Mouse (Mus musculus): Measurements from ENCODE around the gene Gm17720. TPM values are rescaled to one million over a fixed set of nuclear protein-coding genes. Genes with fewer than 3 reads are reported as not detected.
A peak's percentile ranks its signal among the peaks of the same experiment; 100 is the strongest.

The Gm17720 gene
- polyA plus RNA-seq (2015; fragmentation: Nextera tagmentation; extraction: Ambion mirVana): not detected in 2 replicates

DNA sequence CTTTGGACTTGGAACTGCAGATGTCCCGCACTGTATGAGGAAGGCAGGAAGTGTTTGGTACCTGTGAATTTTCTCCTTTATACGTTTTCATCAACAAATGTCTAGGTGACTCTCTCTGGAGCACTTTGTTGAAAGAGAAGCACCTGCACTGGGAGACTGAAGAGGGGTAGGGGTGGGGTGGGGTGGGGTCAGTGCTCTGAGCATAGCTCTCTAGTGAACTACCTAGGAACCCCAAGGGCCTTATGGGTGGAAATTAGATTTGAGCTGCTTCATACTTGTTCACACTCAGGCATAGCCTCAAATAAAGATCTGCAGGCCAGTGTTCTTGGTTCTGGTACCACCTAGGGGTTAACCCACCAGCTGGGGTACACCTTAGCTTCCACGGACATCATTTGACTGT lies at the start of gene Gm17720:
Gm17720 (minus strand) TSS at position 101 of the 400 bp plus-strand sequence.
- Histone ChIP-seq H3K4me2 (no peak within 1 kb of the TSS), H3K9ac (replicated peaks) (no peak within 1 kb of the TSS), H3K36me3 (no peaks in the 10 kb centered on the region), H3K27me3 (replicated peaks) (no peaks in the 10 kb centered on the region), H3K4me1 (no peaks in the 10 kb centered on the region), H3K27ac (replicated peaks) (no peak within 1 kb of the TSS), H3K4me3 (replicated peaks) (no peak within 1 kb of the TSS), H3K9me3 (replicated peaks) (no peaks in the 10 kb centered on the region)
- ATAC-seq (ENCODE audit: low FRiP score): no peak
- WGBS: 90% methylated on average over 3 of the region's 3 CpGs

DNA sequence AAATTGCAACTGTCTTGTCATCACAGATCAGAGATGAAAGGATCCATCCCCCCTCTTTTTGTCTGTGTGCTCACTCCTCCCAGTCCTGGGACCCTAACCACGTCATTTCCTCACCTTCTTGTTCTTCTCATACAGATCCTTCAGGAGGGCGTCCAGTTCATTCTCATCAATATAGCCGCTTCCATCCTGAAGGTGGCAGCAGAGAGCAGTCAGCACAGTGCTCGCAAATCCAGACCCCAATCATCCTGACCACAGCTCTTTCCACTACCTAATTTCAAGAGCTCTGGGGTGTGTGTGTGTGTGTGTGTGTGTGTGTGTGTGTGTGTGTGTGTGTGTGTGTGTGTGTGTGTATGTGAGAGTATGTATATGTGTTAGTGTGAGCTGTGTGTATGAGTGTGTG lies 43.0 kb upstream of the Gm17720 start:
- H3K27ac ChIP-seq (replicated peaks): no peak overlapping the region
- H3K9me3 ChIP-seq (replicated peaks): no peaks in the 10 kb centered on the region
- no peak overlapping the region for H3K4me2 ChIP-seq
- peaks cover 3% of the 10 kb centered on the region; the same call in 1 of the 2 replicates for H3K4me1 ChIP-seq
- 0 out of 2 replicates have a peak, but pooled peaks cover 3% of the 10 kb centered on the region for H3K27me3 ChIP-seq (replicated peaks)
- H3K9ac ChIP-seq (replicated peaks): no peak overlapping the region
- H3K4me3 ChIP-seq (replicated peaks): no peak overlapping the region
- H3K36me3 ChIP-seq: no peaks in the 10 kb centered on the region
- under 1% methylated on average over 4 of the region's 4 CpGs for WGBS
- no peak; the same call in 1 of the 2 replicates for ATAC-seq (ENCODE audit: low FRiP score)

DNA sequence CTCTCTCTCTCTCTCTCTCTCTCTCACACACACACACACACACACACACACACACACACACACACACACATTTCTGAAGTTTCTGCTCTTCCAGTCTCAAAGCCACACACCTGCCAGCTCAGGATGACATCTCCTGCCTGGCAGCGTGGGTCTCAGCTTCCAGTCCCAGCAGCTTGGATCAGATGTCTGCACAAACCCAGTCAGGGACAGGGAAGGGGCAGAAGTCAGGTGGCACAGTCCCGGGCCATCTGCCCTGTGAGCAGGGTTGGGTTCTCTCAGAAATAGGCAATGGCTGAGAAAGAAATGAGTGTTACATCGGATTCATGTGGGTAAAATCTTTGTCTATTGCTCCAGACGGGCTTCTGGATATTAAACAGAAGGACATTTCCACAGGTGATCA lies 38.2 kb upstream of the Gm17720 start:
- Histone ChIP-seq H3K36me3 (no peaks in the 10 kb centered on the region), H3K4me3 (replicated peaks) (no peak overlapping the region), H3K9me3 (replicated peaks) (no peaks in the 10 kb centered on the region), H3K9ac (replicated peaks) (no peak overlapping the region), H3K27me3 (replicated peaks) (0 out of 2 replicates have a peak, but pooled peaks cover 3% of the 10 kb centered on the region), H3K4me1 (peaks cover 3% of the 10 kb centered on the region; the same call in 1 of the 2 replicates), H3K27ac (replicated peaks) (no peak overlapping the region), H3K4me2 (no peak overlapping the region)
- 56% methylated on average over 4 of the region's 4 CpGs for WGBS
- no peak for ATAC-seq (ENCODE audit: low FRiP score)

DNA sequence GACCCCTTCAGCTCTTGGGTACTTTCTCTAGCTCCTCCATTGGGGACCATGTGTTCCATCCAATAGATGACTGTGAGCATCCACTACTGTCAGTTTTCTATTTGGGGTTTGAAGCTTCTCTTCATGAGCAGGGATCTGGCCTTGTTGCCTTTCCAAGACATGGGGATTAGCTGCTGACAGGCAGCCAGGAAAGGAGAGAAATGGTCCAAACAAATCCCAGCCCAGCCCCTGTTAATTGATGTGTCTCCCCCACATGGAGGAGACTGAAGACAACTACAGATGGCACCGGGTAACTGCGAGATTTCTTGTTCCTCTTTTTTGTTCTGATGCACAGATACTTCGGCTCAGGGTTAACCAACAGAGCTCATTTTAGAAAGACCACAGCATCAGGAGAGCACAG lies 37.6 kb upstream of the Gm17720 start:
- ATAC-seq (ENCODE audit: low FRiP score): no peak
- Histone ChIP-seq H3K27me3 (replicated peaks) (0 out of 2 replicates have a peak, but pooled peaks cover 3% of the 10 kb centered on the region), H3K4me2 (no peak overlapping the region), H3K4me3 (replicated peaks) (no peak overlapping the region), H3K9me3 (replicated peaks) (no peaks in the 10 kb centered on the region), H3K9ac (replicated peaks) (no peak overlapping the region), H3K4me1 (peaks cover 3% of the 10 kb centered on the region; the same call in 1 of the 2 replicates), H3K27ac (replicated peaks) (no peak overlapping the region), H3K36me3 (no peaks in the 10 kb centered on the region)
- 70% methylated on average over 3 of the region's 3 CpGs for WGBS

- ATAC-seq (ENCODE audit: low FRiP score): no peak
These were observed 33.0 kb upstream of the Gm17720 start for GRCm38 (mm10) chr8:110135515-110135914.

GRCm38 (mm10) chr8:110134236-110134635 lies 31.7 kb upstream of the Gm17720 start:
- Histone ChIP-seq H3K27me3 (replicated peaks) (no peaks in the 10 kb centered on the region), H3K9me3 (replicated peaks) (no peaks in the 10 kb centered on the region), H3K9ac (replicated peaks) (no peak overlapping the region), H3K4me2 (no peak overlapping the region), H3K4me1 (no peaks in the 10 kb centered on the region), H3K36me3 (no peaks in the 10 kb centered on the region), H3K4me3 (replicated peaks) (no peak overlapping the region), H3K27ac (replicated peaks) (no peak overlapping the region)
- WGBS: 90% methylated on average over 8 of the region's 8 CpGs
- no peak for ATAC-seq (ENCODE audit: low FRiP score)

More at GRCm38 (mm10) chr8:110135515-110135914, 33.0 kb upstream of the Gm17720 start:
- Histone ChIP-seq H3K4me2 (no peak overlapping the region), H3K27me3 (replicated peaks) (no peaks in the 10 kb centered on the region), H3K27ac (replicated peaks) (no peak overlapping the region), H3K9ac (replicated peaks) (no peak overlapping the region), H3K36me3 (no peaks in the 10 kb centered on the region), H3K9me3 (replicated peaks) (no peaks in the 10 kb centered on the region), H3K4me1 (no peaks in the 10 kb centered on the region), H3K4me3 (replicated peaks) (no peak overlapping the region)
- WGBS: 63% methylated on average over 7 of the region's 7 CpGs

DNA sequence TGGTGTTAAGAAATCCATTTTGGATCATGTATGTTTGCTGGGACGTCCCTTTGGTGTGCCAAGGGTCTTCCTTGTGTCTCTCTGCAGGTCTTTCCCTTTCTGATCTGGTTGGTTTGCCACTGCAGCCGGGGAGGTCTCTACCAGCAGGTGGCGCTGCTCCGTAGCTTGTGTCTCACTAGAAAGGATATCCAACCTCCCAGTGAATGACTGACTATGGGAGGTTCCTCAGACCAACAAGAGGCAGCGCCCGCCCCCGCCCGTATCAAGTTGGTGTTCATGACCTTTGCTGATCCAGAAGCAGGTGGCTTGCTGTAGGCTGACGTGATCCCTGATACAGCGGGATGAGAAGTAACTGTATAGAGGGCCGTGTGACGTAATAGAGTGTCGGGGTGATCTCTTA lies 28.0 kb upstream of the Gm17720 start:
- no peak overlapping the region for H3K27ac ChIP-seq (replicated peaks)
- no peak overlapping the region for H3K4me3 ChIP-seq (replicated peaks)
- peak; percentile 57; the same call in 1 of the 2 replicates for ATAC-seq (ENCODE audit: low FRiP score)
- H3K9ac ChIP-seq (replicated peaks): no peak overlapping the region
- WGBS: 24% methylated on average over 13 of the region's 13 CpGs
- no peaks in the 10 kb centered on the region for H3K27me3 ChIP-seq (replicated peaks)
- peak overlapping the region; percentile 35; the same call in 1 of the 2 replicates for H3K4me2 ChIP-seq
- H3K9me3 ChIP-seq (replicated peaks): no peaks in the 10 kb centered on the region
- no peaks in the 10 kb centered on the region for H3K4me1 ChIP-seq
- no peaks in the 10 kb centered on the region for H3K36me3 ChIP-seq

GRCm38 (mm10) chr8:110119715-110120114 lies 17.2 kb upstream of the Gm17720 start:
- no peak for ATAC-seq (ENCODE audit: low FRiP score)
- no peaks in the 10 kb centered on the region for H3K36me3 ChIP-seq
- H3K4me1 ChIP-seq: no peaks in the 10 kb centered on the region
- H3K27ac ChIP-seq (replicated peaks): no peak overlapping the region
- no peak overlapping the region for H3K4me2 ChIP-seq
- no peak overlapping the region for H3K4me3 ChIP-seq (replicated peaks)
- no peak overlapping the region for H3K9ac ChIP-seq (replicated peaks)
- no peaks in the 10 kb centered on the region for H3K9me3 ChIP-seq (replicated peaks)
- 41% methylated on average over 6 of the region's 6 CpGs for WGBS
- no peaks in the 10 kb centered on the region for H3K27me3 ChIP-seq (replicated peaks)

GRCm38 (mm10) chr8:110101676-110102075 lies 877 bp downstream of the Gm17720 start:
- Histone ChIP-seq H3K9ac (replicated peaks) (no peak overlapping the region), H3K4me1 (no peaks in the 10 kb centered on the region), H3K27ac (replicated peaks) (no peak overlapping the region), H3K27me3 (replicated peaks) (no peaks in the 10 kb centered on the region), H3K36me3 (no peaks in the 10 kb centered on the region), H3K4me3 (replicated peaks) (no peak overlapping the region), H3K9me3 (replicated peaks) (no peaks in the 10 kb centered on the region), H3K4me2 (no peak overlapping the region)
- 88% methylated on average over 15 of the region's 15 CpGs for WGBS
- ATAC-seq (ENCODE audit: low FRiP score): no peak

GRCm38 (mm10) chr8:110100907-110101306 lies 1.6 kb downstream of the Gm17720 start, which contains the start of gene Gm21964:
TSS of gene Gm21964 (plus strand) at chr8:110101207.
- Histone ChIP-seq H3K4me3 (replicated peaks) (no peak within 1 kb of the TSS), H3K4me1 (no peaks in the 10 kb centered on the region), H3K27ac (replicated peaks) (no peak within 1 kb of the TSS), H3K36me3 (no peaks in the 10 kb centered on the region), H3K27me3 (replicated peaks) (no peaks in the 10 kb centered on the region), H3K9ac (replicated peaks) (no peak within 1 kb of the TSS), H3K9me3 (replicated peaks) (no peaks in the 10 kb centered on the region), H3K4me2 (no peak within 1 kb of the TSS)
- 88% methylated on average over 12 of the region's 12 CpGs for WGBS
- ATAC-seq (ENCODE audit: low FRiP score): no peak

GRCm38 (mm10) chr8:110091869-110092268 lies 10.7 kb downstream of the Gm17720 start:
- no peak for ATAC-seq (ENCODE audit: low FRiP score)

DNA sequence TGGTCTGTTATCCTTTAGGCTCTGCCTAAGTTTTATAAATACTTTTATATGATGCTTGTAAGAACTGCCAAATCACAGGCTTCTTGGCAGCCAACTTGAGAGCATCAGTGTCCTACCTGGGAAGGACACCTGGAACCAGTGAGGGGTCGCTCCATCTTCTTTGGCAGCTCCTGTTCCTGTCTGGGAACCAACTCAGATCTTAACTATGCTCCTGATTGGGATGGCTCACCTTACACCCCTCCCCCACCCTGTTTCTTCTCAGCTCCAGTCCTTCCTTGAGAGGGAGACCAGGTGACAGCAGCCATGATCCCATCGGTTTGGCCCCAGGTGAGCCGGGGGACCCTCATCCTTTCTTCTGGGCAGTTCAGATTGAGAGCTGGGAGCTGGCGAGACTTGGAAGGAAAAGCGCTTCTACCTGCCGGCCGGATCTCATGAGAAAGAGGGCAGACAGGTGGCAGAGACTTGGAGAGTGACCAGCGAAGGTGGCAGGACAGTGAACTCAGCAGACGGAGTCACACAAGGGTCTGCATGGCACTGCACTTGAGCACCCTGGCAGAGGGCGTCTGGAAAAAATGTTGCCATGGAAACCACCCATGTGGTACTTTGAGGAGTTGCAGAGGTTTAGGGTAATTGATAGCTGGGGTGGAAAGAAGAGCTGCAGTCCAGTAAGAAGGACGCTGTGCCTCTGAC lies 20.0 kb downstream of the Gm17720 start:
- no peak for ATAC-seq (ENCODE audit: low FRiP score)
- Histone ChIP-seq H3K36me3 (peaks cover 44% of the 10 kb centered on the region), H3K4me3 (replicated peaks) (no peak overlapping the region)

More at GRCm38 (mm10) chr8:110091869-110092268, 10.7 kb downstream of the Gm17720 start:
- Histone ChIP-seq H3K4me3 (replicated peaks) (no peak overlapping the region), H3K9me3 (replicated peaks) (peaks cover 16% of the 10 kb centered on the region), H3K4me1 (no peaks in the 10 kb centered on the region), H3K27me3 (replicated peaks) (no peaks in the 10 kb centered on the region), H3K27ac (replicated peaks) (no peak overlapping the region), H3K36me3 (peaks cover 34% of the 10 kb centered on the region), H3K4me2 (no peak overlapping the region), H3K9ac (replicated peaks) (no peak overlapping the region)
- 62% methylated on average over 1 of the region's 1 CpGs for WGBS

More for the DNA sequence above, 20.0 kb downstream of the Gm17720 start:
- Histone ChIP-seq H3K27ac (replicated peaks) (no peak overlapping the region), H3K4me2 (no peak overlapping the region), H3K9me3 (replicated peaks) (no peaks in the 10 kb centered on the region), H3K27me3 (replicated peaks) (no peaks in the 10 kb centered on the region), H3K9ac (replicated peaks) (no peak overlapping the region), H3K4me1 (peaks cover 21% of the 10 kb centered on the region)
- WGBS: 82% methylated on average over 11 of the region's 11 CpGs

Measured in neural tube, embryonic 15.5 days (tissue).